Mouse (Mus musculus) A20 (cell line): ENCODE results near the gene Coro1a.
A peak's percentile ranks its signal among the peaks of the same experiment; 100 is the strongest.
"Not testable (repeated sequence)": the region's sequence is repeated elsewhere in the genome, so short reads cannot be mapped to it uniquely, and the experiment has no call there.

Source experiments
- DNase-seq: peaks from one replicate; pipeline ENCODE4 v3.0.0-alpha.2; 2011; ENCODE audit warnings: low read depth, low spot score

Coro1a gene

DNA sequence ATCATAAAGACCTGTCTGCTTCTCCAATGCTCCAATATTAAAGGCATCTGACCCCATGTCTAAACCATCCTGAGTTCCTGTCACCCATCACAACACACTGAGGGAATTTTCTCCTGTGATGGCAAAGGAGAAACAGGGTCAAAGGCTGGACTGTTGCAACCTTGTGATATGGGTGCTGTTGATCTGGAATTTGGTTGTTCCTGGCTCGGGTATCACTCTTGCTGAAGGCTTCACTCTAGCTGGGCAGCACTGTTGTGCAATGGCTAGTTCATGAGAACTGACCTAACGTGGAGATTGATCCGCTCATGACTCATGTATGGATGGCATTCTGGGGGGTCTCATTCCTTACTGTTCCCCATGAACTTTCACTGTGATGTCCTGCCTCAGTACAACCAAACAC is 18.6 kb downstream of the Coro1a start:
- DNase-seq, result no peak

DNA sequence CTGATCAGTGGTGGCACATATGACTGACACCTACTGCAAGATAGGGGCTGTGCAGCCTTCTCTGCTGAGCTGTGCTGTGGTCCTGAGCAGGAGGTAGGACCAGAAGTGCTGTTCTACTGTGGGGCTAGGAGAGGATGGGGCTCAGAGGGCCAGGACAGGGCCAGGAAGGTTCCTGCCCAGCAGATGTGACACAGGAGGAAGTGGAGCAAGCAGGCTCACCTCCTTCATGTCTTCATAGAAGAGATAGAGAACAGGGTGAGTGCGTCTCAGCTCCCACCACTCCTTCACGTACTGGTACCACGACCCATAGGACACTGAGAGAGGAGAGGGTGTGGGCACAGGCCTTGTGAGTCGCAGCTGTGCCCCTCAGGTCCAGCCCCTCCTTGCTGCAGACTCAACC is 19.4 kb downstream of the Coro1a start:
- not testable (repeated sequence) for DNase-seq

- DNase-seq, result no peak
These were observed 26.4 kb downstream of the Coro1a start for GRCm38 (mm10) chr7:126681221-126681620.

GRCm38 (mm10) chr7:126679683-126680082 is 27.9 kb downstream of the Coro1a start:
- DNase-seq, result no peak

DNA sequence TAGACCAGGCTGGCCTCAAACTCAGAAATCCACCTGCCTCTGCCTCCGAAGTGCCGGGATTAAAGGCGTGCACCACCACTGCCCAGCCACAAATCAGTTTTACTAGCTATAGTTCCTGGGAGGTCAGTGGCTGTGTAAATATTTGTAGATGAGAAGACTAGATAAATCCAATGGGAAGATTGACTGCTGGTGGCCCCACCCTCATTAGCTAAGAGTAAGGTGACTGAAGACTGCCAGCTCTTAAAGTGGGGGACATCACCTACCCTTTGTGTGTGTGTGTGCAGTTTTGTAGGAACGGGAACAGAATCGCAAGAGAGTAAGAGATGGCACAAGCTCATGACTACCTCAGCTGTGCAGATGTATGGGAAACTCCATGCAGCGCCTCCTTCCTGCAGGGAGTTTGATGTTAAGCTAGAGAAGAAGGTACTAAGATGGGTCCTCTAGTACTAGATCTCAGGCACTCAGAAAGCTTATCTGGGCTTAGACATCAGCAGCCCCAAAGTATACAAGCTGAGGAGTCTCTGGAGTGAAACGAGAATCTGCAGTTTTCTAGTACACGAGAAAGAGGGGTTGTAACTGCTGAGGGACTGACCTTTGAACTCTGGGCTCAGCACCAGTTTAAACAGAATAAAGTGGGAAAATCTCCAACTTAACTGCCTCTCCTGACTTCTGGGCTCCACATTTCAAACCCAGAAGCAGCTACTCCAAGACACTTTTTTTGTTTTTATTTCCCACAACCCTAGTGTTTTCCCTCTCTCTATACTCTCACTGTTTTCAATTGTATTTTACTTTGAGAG is 28.8 kb downstream of the Coro1a start:
- no peak for DNase-seq

DNA sequence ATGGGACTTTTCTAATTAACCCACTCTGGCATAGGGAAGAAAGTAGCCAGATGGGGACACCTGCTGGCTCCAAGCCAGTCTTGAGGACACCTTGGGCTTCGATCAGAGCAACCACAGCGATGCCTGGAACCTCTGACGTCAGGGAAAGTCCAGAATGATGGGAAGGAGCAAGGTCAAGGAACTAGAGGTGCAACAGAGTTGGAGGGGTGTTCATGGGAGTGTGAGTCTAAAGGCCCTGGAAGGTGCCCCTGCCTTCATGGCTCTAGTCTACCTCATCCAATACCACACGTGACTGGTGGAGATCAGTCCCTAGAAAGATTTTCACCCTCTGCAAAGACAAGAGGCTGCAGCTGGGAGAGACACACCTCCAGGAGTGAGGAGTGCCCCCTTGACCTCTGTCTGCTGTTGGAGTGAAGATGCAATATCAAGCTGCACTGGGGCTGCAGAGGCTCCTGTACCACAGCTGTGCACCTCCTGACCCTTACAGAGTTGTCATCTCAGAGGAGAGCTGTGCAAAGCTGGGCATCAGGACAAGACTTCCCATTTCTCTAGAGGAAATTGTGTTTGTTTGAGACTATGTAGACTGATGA is 30.9 kb downstream of the Coro1a start:
- DNase-seq, result no peak

GRCm38 (mm10) chr7:126676207-126676606 is 31.4 kb downstream of the Coro1a start, which contains the start of gene Sult1a1:
TSS of gene Sult1a1 (minus strand) at chr7:126676432.
- no peak for DNase-seq

DNA sequence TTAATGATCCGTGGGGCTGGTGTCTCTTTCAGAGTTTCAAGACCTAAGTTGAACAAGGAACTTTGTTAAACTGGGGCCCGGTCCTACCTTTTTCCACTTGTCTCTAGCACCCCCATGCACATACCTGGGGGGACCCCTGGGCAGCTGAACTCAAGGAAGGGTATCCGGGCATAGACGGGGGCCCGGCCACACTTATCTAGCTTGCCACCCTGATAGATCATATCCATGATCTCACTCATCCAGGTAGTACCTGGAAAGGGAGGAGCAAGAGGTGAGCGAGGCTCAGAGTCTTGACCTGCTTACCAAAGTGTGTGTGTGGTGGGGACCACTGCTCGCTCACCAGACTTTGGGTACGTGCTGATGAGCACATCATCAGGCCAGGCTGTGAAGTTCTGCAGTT is 32.5 kb downstream of the Coro1a start:
- DNase-seq, result no peak

- DNase-seq, result no peak
These were observed 35.5 kb downstream of the Coro1a start for GRCm38 (mm10) chr7:126672111-126672510.

DNA sequence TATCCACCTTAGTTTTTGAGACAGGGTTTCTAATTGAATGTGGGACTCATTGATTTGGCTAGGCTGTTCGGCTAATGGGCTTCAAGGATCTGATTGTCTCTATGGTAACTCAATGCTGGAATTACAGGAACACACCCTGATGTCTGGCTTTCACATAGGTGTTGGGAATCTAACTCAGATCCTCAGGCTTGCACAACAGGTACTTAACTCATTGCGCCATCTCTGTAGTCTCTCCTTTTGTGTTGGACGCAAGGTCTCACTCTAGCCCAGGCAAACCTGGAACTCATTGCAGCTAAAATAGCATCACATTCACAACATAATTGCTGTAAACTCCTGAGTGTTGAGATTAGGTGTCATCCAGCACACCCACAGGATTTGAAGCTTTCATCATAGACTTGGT is 37.4 kb downstream of the Coro1a start:
- DNase-seq, result no peak

- DNase-seq, result no peak
These were observed 39.1 kb downstream of the Coro1a start for GRCm38 (mm10) chr7:126668452-126668851.

GRCm38 (mm10) chr7:126667495-126668090 is 40.0 kb downstream of the Coro1a start:
- DNase-seq, result peak; percentile 29

DNA sequence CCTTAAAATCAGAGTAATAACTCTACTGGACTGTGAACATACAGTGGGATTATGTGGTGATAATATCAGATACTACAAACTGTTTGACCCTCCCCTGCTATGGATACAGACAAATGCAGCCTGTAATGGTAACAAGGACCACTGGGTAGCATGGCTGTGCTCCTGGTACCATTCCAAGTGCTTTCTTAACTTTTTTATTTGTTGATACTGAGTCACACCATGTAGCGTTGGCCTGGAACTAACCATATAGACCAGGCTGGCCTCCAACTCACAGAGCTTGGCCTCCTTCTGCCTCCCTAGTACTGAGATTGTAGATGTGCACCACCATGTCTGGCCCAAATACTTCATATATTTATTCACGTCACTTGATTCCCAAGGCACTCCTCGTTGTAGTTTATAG is 42.3 kb downstream of the Coro1a start:
- DNase-seq, result no peak

- no peak for DNase-seq
These were observed 43.9 kb downstream of the Coro1a start for GRCm38 (mm10) chr7:126663646-126664045.

- no peak for DNase-seq
These were observed 47.8 kb downstream of the Coro1a start for GRCm38 (mm10) chr7:126659771-126660170.

DNA sequence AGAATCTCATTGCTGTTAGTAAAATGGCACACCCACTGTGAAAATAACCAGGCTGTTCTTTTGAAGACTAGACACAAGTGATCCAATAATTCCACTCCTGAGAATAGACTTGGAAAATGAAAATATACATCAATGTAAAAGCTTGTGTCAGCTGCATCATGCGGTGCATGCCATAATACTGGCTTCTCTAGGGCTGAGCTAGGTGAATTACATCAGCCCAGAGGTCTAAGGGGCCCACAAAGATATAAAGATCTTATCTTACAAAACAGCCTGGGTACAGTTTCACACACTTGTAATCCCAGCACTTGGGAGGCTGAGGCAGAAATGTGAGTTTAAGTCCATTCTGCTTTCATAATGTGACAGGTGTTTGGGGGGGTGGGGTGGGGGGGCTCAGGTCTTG is 50.1 kb downstream of the Coro1a start:
- no peak for DNase-seq

GRCm38 (mm10) chr7:126655695-126656094 is 51.9 kb downstream of the Coro1a start:
- peak; percentile 21 for DNase-seq

GRCm38 (mm10) chr7:126653991-126654390 is 53.6 kb downstream of the Coro1a start:
- DNase-seq, result no peak

- DNase-seq, result no peak
These were observed 56.7 kb downstream of the Coro1a start for GRCm38 (mm10) chr7:126650852-126651251.
